Mouse (Mus musculus): ENCODE data around the gene Ipo13. TPM values are rescaled to one million over a fixed set of nuclear protein-coding genes. Genes with fewer than 3 reads are reported as not detected.

The Ipo13 gene
- polyA plus RNA-seq, 1 experiment from 2014 or later: 65.3 TPM

DNA sequence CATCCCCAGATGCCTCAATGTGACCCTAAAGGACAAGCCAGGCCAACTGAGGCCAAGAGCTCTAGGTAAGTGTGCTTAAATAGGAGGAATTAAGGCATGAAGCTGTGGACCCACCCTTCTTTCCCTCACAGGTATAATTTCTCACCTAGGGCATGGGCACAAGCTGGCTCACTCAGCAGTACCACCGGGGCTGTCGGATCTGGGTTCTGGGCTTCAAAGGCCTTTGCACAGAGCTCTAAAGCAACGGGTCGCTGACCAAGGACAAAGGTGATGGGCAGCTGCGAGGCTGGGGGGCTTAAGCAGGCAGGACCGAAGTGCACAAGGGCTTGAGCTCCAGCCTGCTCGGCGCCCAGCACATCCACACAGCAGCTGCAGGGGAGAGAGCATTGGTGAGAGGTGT lies 24.0 kb downstream of the Ipo13 start:
- no peaks in the 10 kb centered on the region for H3K27me3 ChIP-seq
- H3K27ac ChIP-seq (replicated peaks): no peak overlapping the region
- no peak for ATAC-seq (ENCODE audit: low read depth)
- H3K4me1 ChIP-seq (replicated peaks): peaks cover 29% of the 10 kb centered on the region
- no peaks in the 10 kb centered on the region for H3K9me3 ChIP-seq
- peak overlapping the region; percentile 94 for H3K4me2 ChIP-seq
- 79% methylated on average over 8 of the region's 8 CpGs for WGBS
- peaks cover 43% of the 10 kb centered on the region for H3K36me3 ChIP-seq
- no peak overlapping the region for H3K9ac ChIP-seq
- H3K4me3 ChIP-seq: peak overlapping the region; percentile 76

DNA sequence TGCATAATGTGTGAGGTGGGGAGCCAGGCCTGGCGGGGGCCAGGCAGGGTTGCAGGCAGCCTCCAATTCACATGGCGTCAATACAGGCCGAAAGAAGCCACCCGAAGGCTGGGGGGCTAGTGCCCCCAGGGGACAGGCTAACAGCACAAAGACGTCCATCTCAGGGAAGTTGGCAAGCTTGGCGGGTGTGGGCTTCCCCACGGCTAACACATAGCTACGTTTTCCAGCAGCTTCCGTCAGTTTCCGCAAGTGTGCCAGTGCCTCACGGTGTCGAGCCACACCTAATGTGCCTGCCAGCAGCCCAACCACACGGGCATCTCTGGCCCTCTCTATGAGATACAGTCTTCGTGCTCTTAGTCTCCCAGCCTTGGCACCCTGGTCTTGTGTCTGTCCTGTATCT lies 24.8 kb downstream of the Ipo13 start:
- H3K4me1 ChIP-seq (replicated peaks): peaks cover 36% of the 10 kb centered on the region
- H3K27me3 ChIP-seq: no peaks in the 10 kb centered on the region
- ATAC-seq (ENCODE audit: low read depth): no peak
- 91% methylated on average over 14 of the region's 14 CpGs for WGBS
- H3K9me3 ChIP-seq: no peaks in the 10 kb centered on the region
- no peak overlapping the region for H3K4me3 ChIP-seq
- peaks cover 43% of the 10 kb centered on the region for H3K36me3 ChIP-seq
- H3K9ac ChIP-seq: no peak overlapping the region
- no peak overlapping the region for H3K27ac ChIP-seq (replicated peaks)
- H3K4me2 ChIP-seq: no peak overlapping the region

DNA sequence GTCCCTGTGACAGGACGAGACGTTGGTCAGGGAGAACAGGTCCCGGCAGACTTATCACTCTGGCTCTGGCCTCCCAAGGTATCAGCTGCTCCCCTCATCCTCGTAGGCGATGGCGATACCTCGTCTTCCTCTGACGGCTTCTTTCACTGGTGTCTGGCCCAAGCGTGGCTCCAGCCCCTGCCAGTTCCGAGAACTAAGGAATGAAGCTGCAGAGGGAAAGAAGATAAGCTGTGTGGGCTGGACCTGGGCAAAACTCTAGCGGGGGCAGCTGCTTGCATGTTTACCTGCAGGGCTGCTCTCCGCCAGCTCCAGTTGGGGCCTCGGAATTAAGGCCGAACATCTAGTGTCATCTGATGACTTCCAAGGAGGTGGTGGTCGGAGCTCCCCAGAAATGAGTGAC lies 25.3 kb downstream of the Ipo13 start:
- Histone ChIP-seq H3K27ac (replicated peaks) (no peak overlapping the region), H3K9ac (no peak overlapping the region), H3K4me2 (no peak overlapping the region), H3K4me3 (no peak overlapping the region), H3K27me3 (no peaks in the 10 kb centered on the region), H3K36me3 (peaks cover 43% of the 10 kb centered on the region), H3K9me3 (no peaks in the 10 kb centered on the region), H3K4me1 (replicated peaks) (peaks cover 42% of the 10 kb centered on the region)
- 92% methylated on average over 15 of the region's 15 CpGs for WGBS
- no peak for ATAC-seq (ENCODE audit: low read depth)

DNA sequence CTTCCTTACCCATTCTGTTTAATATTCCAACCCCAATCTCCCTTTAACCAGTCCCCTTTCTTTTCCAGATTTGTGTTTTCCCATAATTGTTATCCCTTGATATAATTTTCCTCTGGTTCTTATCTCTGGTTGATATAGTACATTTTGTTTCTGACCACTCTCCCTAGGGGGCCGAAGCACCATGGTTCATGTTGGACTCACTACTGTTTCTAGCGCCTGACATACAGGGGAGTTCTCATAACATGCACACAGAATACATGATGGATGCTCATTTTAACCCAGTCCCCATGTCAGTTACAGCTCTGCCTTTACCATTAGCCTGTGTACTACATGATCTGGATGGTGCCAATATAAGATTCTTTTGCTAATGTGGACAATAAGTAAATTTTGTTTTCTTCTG lies 26.9 kb downstream of the Ipo13 start:
- Histone ChIP-seq H3K9ac (peak overlapping the region; percentile 97), H3K27me3 (no peaks in the 10 kb centered on the region), H3K4me2 (peak overlapping the region; percentile 91), H3K9me3 (no peaks in the 10 kb centered on the region), H3K4me1 (replicated peaks) (peaks cover 53% of the 10 kb centered on the region), H3K27ac (replicated peaks) (no peak overlapping the region), H3K4me3 (peak overlapping the region; percentile 96), H3K36me3 (peaks cover 40% of the 10 kb centered on the region)
- WGBS: 78% methylated on average over 2 of the region's 2 CpGs
- ATAC-seq (ENCODE audit: low read depth): no peak

DNA sequence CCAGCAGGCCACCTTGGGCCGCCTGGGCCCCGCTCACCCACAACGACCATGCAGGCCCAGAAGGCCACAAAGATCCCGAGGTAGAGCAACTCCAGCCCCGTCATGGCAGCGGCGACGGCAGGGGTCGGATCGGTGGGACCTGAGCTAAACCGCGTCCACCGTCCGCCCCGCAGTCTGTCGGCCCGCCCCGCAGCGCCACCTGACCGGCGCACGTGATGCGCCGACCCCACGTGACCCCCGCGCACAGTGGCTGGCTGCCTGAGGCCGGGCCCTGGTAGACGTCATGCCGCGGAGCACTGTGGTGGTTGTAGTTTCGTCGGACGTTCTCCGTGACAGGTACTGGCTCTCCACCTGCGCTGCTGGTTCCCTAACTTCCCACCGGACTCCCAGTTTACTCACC lies 27.7 kb downstream of the Ipo13 start, which contains the start of gene Atp6v0b:
Gene Atp6v0b, minus strand, starts transcription at position 201 of the 400 bp plus-strand sequence.
- Histone ChIP-seq H3K27me3 (no peaks in the 10 kb centered on the region), H3K4me2 (peak within 1 kb of the TSS; percentile 91), H3K27ac (replicated peaks) (peak within 1 kb of the TSS; percentile 64; the same call in 1 of the 2 replicates), H3K36me3 (peaks cover 40% of the 10 kb centered on the region), H3K4me1 (replicated peaks) (peaks cover 57% of the 10 kb centered on the region), H3K9ac (peak within 1 kb of the TSS; percentile 97), H3K4me3 (peak within 1 kb of the TSS; percentile 96), H3K9me3 (no peaks in the 10 kb centered on the region)
- WGBS: under 1% methylated on average over 37 of the region's 37 CpGs
- peak; percentile 80 for ATAC-seq (ENCODE audit: low read depth)

DNA sequence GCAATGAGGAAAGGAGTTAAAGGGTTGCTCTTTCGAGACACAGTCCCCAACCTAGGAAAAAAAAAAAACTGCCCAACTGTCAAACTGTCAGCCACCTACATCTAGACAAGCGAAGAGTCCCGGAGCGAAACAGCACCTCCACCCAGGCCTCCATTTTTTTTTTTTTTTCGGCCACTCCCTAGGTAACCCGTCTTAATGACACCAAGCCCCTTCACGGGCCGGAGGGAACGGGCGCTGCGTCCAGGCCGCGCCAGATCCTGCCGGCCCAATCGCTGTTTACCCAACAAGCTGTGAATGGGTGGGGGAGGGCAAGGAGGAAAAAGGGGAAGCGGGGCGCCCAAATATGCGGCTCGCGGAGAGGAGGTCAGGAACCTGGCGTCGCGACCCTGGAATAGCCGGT lies 28.2 kb downstream of the Ipo13 start:
- Histone ChIP-seq H3K27me3 (no peaks in the 10 kb centered on the region), H3K4me3 (peak overlapping the region; percentile 96), H3K36me3 (peaks cover 40% of the 10 kb centered on the region), H3K27ac (replicated peaks) (0 out of 2 replicates have a peak overlapping the region, but pooled peaks have one; percentile 64), H3K9me3 (no peaks in the 10 kb centered on the region), H3K9ac (peak overlapping the region; percentile 97), H3K4me2 (peak overlapping the region; percentile 91), H3K4me1 (replicated peaks) (peaks cover 60% of the 10 kb centered on the region)
- ATAC-seq (ENCODE audit: low read depth): 0 out of 2 replicates have a peak, but pooled peaks have one; percentile 1
- 2% methylated on average over 24 of the region's 24 CpGs for WGBS

DNA sequence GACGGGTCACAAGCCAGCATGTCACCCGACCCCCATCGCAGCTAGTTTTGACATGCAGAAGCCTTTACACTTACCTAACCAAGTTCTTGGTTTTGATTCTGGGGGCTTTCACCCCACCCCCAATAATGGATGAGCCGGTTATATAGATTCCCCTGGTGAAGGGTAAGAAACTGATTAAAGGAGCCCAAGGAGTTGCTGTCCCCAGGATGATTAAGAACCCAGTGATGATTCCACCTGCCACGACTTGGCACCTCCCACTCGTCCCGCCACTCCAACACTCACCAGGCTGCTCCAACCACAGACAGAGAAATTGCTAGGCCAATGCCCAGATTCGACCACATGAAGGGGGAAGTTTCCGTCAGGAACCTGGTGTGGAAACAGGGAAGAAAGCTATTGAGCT lies 28.8 kb downstream of the Ipo13 start:
- Histone ChIP-seq H3K9me3 (no peaks in the 10 kb centered on the region), H3K4me3 (peak overlapping the region; percentile 96), H3K4me1 (replicated peaks) (peaks cover 61% of the 10 kb centered on the region), H3K27ac (replicated peaks) (no peak overlapping the region), H3K9ac (peak overlapping the region; percentile 97), H3K27me3 (no peaks in the 10 kb centered on the region), H3K4me2 (peak overlapping the region; percentile 91), H3K36me3 (peaks cover 43% of the 10 kb centered on the region)
- WGBS: 87% methylated on average over 9 of the region's 9 CpGs
- no peak for ATAC-seq (ENCODE audit: low read depth)

DNA sequence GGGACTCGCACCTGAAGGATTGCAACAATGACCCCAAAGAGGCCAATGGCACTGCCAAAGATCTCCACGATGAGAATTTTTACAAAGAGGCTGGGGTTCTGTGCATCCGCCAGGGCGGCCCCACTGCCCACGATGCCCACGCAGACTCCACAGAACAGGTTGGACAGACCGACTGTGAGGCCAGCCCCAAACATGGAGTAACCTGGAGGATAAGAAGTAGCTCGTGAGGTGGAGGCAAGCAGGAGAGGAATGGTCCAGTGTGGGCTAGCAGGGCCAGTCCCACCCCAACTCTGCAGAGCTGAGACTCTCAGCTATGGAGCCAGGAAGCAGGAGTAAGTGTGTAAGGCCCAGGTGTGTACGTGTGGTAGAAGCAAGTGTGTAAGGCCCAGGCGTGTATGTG lies 29.7 kb downstream of the Ipo13 start:
- peaks cover 48% of the 10 kb centered on the region for H3K36me3 ChIP-seq
- H3K4me1 ChIP-seq (replicated peaks): peaks cover 64% of the 10 kb centered on the region
- H3K27ac ChIP-seq (replicated peaks): no peak overlapping the region
- no peak for ATAC-seq (ENCODE audit: low read depth)
- H3K9ac ChIP-seq: no peak overlapping the region; the same call in 1 of the 2 replicates
- no peak overlapping the region for H3K4me3 ChIP-seq
- H3K27me3 ChIP-seq: no peaks in the 10 kb centered on the region
- 94% methylated on average over 10 of the region's 10 CpGs for WGBS
- no peaks in the 10 kb centered on the region for H3K9me3 ChIP-seq
- no peak overlapping the region for H3K4me2 ChIP-seq

DNA sequence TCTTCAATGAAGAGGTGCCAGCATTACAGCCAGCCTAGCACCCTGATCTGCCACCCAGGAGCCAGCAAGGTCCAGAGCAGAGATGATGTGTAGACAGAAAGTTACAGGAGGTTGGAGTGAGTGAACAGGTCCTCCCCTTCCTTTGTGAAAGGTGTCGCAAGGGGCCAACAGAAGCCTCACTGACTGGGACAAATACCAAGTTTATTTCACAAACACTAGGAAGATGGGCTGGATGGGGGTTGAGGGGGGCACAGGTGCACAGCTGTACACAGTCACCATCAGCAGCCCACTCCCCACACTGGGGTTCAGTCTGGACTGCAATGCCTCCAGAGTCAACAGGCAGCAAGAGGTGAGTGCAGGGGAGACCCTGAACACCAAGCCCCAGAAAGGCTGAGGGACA lies 30.7 kb downstream of the Ipo13 start:
- H3K4me2 ChIP-seq: peak overlapping the region; percentile 90
- no peaks in the 10 kb centered on the region for H3K27me3 ChIP-seq
- 93% methylated on average over 1 of the region's 1 CpGs for WGBS
- H3K9me3 ChIP-seq: no peaks in the 10 kb centered on the region
- peak overlapping the region; percentile 76 for H3K4me3 ChIP-seq
- no peak overlapping the region for H3K27ac ChIP-seq (replicated peaks)
- peak overlapping the region; percentile 97 for H3K9ac ChIP-seq
- H3K4me1 ChIP-seq (replicated peaks): peaks cover 73% of the 10 kb centered on the region
- peaks cover 49% of the 10 kb centered on the region for H3K36me3 ChIP-seq
- no peak for ATAC-seq (ENCODE audit: low read depth)

DNA sequence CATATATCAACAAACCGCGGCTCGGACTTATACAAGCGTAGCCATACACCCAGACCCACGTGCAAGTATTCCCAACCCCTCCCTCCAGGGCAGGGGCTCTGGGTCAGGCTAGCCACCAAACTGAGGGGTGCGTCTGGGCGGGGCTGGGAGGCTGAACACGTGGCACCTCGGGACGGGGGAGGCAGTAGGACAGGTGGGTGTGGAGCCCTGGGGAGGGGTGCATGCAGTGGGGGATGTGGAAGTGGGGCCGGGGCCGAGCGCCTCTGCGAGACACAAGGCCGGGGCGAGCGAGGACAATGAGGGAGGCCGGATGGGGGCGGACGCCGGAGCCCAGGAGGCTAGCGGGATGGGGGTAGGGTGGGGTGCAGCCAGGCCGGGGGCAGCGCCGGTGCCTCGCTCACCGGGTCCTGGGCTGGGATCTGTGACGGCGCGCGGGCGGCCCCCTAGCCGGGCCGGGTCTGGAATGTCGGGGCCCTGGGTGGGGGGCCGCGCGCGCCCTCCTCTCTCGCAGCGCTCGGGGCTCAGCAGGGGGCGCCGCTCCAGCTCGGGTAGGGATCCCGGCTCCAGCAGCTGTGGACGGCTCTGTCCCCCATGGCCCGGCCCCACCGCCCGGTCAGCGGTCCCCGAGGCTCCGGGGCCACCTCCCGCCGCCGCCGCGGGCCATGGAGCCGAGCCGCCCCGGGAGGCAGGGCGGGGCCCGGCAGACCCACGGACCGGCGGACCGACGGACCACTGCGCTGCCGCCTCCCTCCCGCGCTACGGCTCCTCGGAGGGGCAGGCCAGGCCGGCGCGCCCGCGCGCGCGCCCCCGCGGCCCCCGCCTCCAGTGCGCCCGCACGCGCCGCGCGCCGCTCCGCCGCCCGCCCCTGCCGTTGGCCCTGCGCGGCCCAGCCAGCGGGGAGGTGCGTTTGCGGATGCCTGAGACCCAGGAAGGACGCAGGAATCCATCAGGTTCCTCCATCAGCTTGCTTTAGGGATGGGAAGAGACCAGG lies 31.8 kb downstream of the Ipo13 start, which contains the start of gene B4galt2:
Gene B4galt2, minus strand, starts transcription at position 787 of the 991 bp plus-strand sequence.
- WGBS: under 1% methylated on average over 67 of the region's 103 CpGs
- Histone ChIP-seq H3K4me2 (peak within 1 kb of the TSS; percentile 90), H3K9me3 (no peaks in the 10 kb centered on the region), H3K9ac (peak within 1 kb of the TSS; percentile 97), H3K27ac (replicated peaks) (peak within 1 kb of the TSS; percentile 83), H3K4me3 (peak within 1 kb of the TSS; percentile 76), H3K36me3 (peaks cover 52% of the 10 kb centered on the region), H3K4me1 (replicated peaks) (peaks cover 84% of the 10 kb centered on the region), H3K27me3 (no peaks in the 10 kb centered on the region)
- peak; percentile 53 for ATAC-seq (ENCODE audit: low read depth)

DNA sequence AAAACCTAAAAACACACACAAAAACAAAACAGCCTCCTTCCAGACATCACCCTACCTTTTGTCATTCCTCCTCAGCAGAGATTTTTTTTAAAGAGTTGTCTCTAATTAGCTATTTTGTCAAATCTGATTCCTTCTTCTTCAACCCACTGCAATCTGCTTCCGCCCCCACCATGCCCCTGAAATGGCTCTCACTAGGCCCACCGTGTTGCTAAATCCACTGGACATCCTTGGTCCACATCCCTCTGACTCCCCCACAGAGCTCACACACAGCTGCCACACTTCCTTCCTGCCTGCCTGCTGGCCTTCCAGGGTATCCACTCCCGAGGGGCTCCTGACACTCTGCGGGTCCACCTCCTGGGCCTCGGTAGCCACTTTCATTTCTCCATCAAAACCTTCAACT lies 36.1 kb downstream of the Ipo13 start:
- peak overlapping the region; percentile 45 for H3K9ac ChIP-seq

DNA sequence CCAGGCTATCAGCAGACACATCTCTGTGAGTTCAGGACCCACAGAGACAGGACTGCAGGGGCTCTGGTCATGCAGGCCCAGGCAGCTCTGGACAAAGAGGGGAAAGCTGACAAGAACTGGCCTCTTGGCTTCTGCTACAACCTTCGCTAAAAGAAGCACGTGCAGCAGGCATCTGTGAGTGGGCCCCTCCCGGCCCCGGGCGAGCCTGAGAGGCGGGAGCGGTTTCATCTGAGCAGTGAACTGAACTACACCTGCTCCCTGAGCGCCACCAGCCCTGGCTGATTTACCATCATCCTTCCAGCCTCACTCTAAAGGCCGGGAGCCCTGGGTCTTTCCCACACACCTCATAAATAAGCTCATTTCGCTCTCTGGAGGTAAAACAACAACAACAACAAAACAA lies 36.5 kb downstream of the Ipo13 start:
- Histone ChIP-seq H3K27me3 (no peaks in the 10 kb centered on the region), H3K36me3 (peaks cover 77% of the 10 kb centered on the region), H3K4me2 (no peak overlapping the region), H3K4me1 (replicated peaks) (peaks cover 46% of the 10 kb centered on the region), H3K9ac (peak overlapping the region; percentile 45), H3K27ac (replicated peaks) (no peak overlapping the region), H3K4me3 (no peak overlapping the region), H3K9me3 (no peaks in the 10 kb centered on the region)
- ATAC-seq (ENCODE audit: low read depth): no peak
- 45% methylated on average over 10 of the region's 10 CpGs for WGBS

More for the DNA sequence above, 36.1 kb downstream of the Ipo13 start:
- peaks cover 73% of the 10 kb centered on the region for H3K36me3 ChIP-seq
- ATAC-seq (ENCODE audit: low read depth): no peak
- H3K9me3 ChIP-seq: no peaks in the 10 kb centered on the region
- H3K27me3 ChIP-seq: no peaks in the 10 kb centered on the region
- H3K4me2 ChIP-seq: no peak overlapping the region
- WGBS: 73% methylated on average over 5 of the region's 5 CpGs
- H3K4me3 ChIP-seq: no peak overlapping the region
- H3K27ac ChIP-seq (replicated peaks): no peak overlapping the region
- peaks cover 49% of the 10 kb centered on the region for H3K4me1 ChIP-seq (replicated peaks)
